Mouse (Mus musculus) heart, embryonic 16.5 days (tissue): ENCODE results near the gene Cfap157. TPM values are rescaled to one million over a fixed set of nuclear protein-coding genes. Genes with fewer than 3 reads are reported as not detected.

Experiments used
- ATAC-seq: fragments of 200-750 bp; cut with Nextera tagmentation; replicated peaks from 2 replicates; pipeline ENCODE4 v1.8.0; 2017; ENCODE audit warnings: moderate number of reproducible peaks; ENCODE audit not compliant: insufficient read depth, low FRiP score; ENCODE audit errors: extremely low read depth
- H3K27ac ChIP-seq: fragments of 300-500 bp; sonication (generic); 2 replicates; pipeline ENCODE4 v1.5.1; 2014; ENCODE audit warnings: mild to moderate bottlenecking, low read length, control low read depth, moderate library complexity
- H3K27me3 ChIP-seq: fragments of 300-500 bp; sonication (generic); 2 replicates; pipeline ENCODE4 v1.6.1; 2014; ENCODE audit warnings: low read length, mixed read lengths; ENCODE audit not compliant: control insufficient read depth, insufficient read depth
- H3K36me3 ChIP-seq: fragments of 300-500 bp; sonication (generic); 2 replicates; pipeline ENCODE4 v1.6.1; 2014; ENCODE audit not compliant: control insufficient read depth, insufficient read depth
- H3K4me1 ChIP-seq: fragments of 300-500 bp; sonication (generic); 2 replicates; pipeline ENCODE4 v1.6.1; 2014; ENCODE audit warnings: low read length, mixed read lengths; ENCODE audit not compliant: control insufficient read depth, insufficient read depth
- H3K4me2 ChIP-seq: fragments of 300-500 bp; sonication (generic); 2 replicates; pipeline ENCODE4 v1.6.1; 2014; ENCODE audit warnings: low read depth, mild to moderate bottlenecking, control low read depth, low read length
- H3K4me3 ChIP-seq: fragments of 300-500 bp; sonication (generic); 2 replicates; pipeline ENCODE4 v1.5.1; 2014; ENCODE audit warnings: mild to moderate bottlenecking, control low read depth, low read length
- H3K9ac ChIP-seq: fragments of 300-500 bp; sonication (generic); 2 replicates; pipeline ENCODE4 v1.6.1; 2014; ENCODE audit warnings: low read length, control low read depth
- H3K9me3 ChIP-seq: fragments of 300-500 bp; sonication (generic); replicated peaks from 2 replicates; pipeline ENCODE4 v1.6.1; 2016; ENCODE audit warnings: low read length; ENCODE audit not compliant: control insufficient read depth
- WGBS: fragments of 180-500 bp; shearing (Covaris S2); extraction: QIAGEN DNeasy Blood & Tissue Kit; methylation state at CpG from one replicate; pipeline ENCODE4 v1.1.7; 2014; 5-methylcytosine and 5-hydroxymethylcytosine counted together
- polyA plus RNA-seq: library from polyadenylated mRNA; unstranded; fragments of >200 nt; fragmentation: Nextera tagmentation; extraction: Ambion mirVana; gene quantifications from 2 replicates; pipeline ENCODE4 v1.2.1, GENCODE M21; 2015

Gene Cfap157
- polyA plus RNA-seq, 1 experiment from 2014 or later: 0.53 TPM

GRCm38 (mm10) chr2:32821041-32821802, 37.0 kb upstream of the Cfap157 start:
- Histone ChIP-seq H3K4me2 (no peak overlapping the region), H3K27ac (no peak overlapping the region), H3K4me3 (no peak overlapping the region), H3K9ac (no peak overlapping the region), H3K36me3 (0 out of 2 replicates have a peak, but pooled peaks cover 5% of the 10 kb centered on the region), H3K4me1 (no peaks in the 10 kb centered on the region), H3K27me3 (no peaks in the 10 kb centered on the region), H3K9me3 (no peaks in the 10 kb centered on the region)
- WGBS: 65% methylated on average over 11 of the region's 11 CpGs
- ATAC-seq: no peak

DNA sequence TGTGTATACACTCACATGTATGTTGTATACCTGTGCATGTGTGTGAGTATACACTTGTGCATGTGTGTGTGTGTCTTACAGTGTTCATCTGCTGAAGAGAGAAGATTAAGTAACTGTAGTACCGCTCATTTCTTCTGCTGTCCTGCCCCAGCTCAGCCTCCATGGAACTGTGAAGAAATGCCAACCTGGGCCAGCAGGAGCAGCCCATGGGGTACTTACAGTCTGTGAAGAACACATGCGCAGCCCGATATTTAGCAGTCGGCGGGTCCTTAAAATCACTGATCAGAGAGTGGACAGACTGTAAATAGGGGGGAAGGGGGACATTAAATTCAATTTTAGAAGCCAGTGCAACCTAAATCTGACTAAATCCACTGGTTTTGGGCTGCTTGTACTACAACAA, 34.0 kb upstream of the Cfap157 start:
- Histone ChIP-seq H3K36me3 (peaks cover 11% of the 10 kb centered on the region; the same call in 1 of the 2 replicates), H3K27ac (no peak overlapping the region)

GRCm38 (mm10) chr2:32817589-32817988, 33.4 kb upstream of the Cfap157 start:
- Histone ChIP-seq H3K36me3 (peaks cover 11% of the 10 kb centered on the region; the same call in 1 of the 2 replicates), H3K9ac (no peak overlapping the region), H3K4me1 (no peaks in the 10 kb centered on the region), H3K4me2 (no peak overlapping the region), H3K27me3 (no peaks in the 10 kb centered on the region), H3K9me3 (no peaks in the 10 kb centered on the region), H3K4me3 (no peak overlapping the region), H3K27ac (no peak overlapping the region)
- no peak for ATAC-seq
- 65% methylated on average over 7 of the region's 7 CpGs for WGBS

More for the DNA sequence above, 34.0 kb upstream of the Cfap157 start:
- H3K27me3 ChIP-seq: no peaks in the 10 kb centered on the region
- ATAC-seq: no peak
- no peak overlapping the region for H3K4me2 ChIP-seq
- no peaks in the 10 kb centered on the region for H3K9me3 ChIP-seq
- 91% methylated on average over 5 of the region's 5 CpGs for WGBS
- no peak overlapping the region for H3K4me3 ChIP-seq
- no peaks in the 10 kb centered on the region for H3K4me1 ChIP-seq
- no peak overlapping the region for H3K9ac ChIP-seq

DNA sequence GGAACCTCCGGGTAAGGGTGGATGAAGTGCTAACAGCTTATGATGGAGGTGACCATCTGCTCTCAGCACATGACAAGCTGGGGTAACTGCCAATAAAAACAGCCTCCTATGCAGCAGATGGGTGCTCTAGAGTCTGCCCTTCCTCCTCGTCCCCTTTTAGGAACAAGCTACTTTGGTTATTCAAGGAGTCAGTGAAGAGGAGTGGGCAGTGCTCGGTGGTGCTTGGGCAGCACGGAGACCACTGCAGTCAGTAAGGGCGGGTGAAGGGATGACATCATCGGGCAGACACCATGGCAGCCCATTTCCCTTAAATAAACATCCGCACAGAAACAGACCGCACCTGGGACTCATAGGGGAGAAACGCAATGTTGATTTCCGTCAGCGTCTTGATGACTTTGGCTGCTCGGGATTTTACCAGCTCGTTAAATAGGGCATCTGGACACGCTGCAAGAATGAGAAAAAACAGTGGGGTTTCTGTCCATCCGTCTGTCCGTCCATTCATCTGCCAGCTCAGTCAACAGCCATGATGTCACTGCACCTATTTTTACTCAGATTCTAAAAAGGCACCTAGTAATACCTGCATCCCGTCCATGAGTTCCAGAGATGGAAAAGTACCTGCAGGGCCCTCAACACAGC, 32.8 kb upstream of the Cfap157 start:
- Histone ChIP-seq H3K9me3 (no peaks in the 10 kb centered on the region), H3K4me2 (no peak overlapping the region), H3K27me3 (no peaks in the 10 kb centered on the region), H3K4me3 (no peak overlapping the region), H3K27ac (no peak overlapping the region), H3K36me3 (peaks cover 11% of the 10 kb centered on the region; the same call in 1 of the 2 replicates), H3K4me1 (no peaks in the 10 kb centered on the region), H3K9ac (no peak overlapping the region)
- no peak for ATAC-seq
- 58% methylated on average over 17 of the region's 17 CpGs for WGBS

GRCm38 (mm10) chr2:32816497-32816896, 32.3 kb upstream of the Cfap157 start:
- no peak overlapping the region for H3K4me2 ChIP-seq
- no peak overlapping the region for H3K27ac ChIP-seq
- no peaks in the 10 kb centered on the region for H3K27me3 ChIP-seq
- no peak overlapping the region for H3K4me3 ChIP-seq
- H3K9ac ChIP-seq: no peak overlapping the region
- no peak for ATAC-seq
- H3K36me3 ChIP-seq: peaks cover 11% of the 10 kb centered on the region; the same call in 1 of the 2 replicates
- H3K9me3 ChIP-seq: no peaks in the 10 kb centered on the region
- WGBS: 94% methylated on average over 2 of the region's 2 CpGs
- no peaks in the 10 kb centered on the region for H3K4me1 ChIP-seq

DNA sequence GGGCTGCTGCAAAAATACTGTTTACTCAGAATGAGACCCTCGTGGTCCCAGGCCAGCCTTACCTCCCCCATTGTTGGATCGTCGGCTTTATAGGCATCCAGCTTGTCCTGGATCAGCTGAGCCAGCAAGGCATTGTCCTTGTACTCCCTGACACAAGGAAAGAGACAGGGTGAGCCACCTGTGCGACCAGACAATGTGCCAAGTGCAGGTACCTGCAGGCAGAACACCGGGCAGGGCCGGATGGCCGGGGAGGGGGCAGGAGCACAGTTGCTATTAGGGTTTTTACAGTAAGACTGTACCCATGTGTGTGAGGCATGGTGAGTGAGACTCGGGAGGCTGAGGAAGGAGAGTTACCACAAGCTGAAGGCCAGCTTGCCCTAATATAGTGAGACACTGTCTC, 27.7 kb upstream of the Cfap157 start:
- no peak overlapping the region for H3K4me2 ChIP-seq
- no peaks in the 10 kb centered on the region for H3K9me3 ChIP-seq
- H3K27ac ChIP-seq: no peak overlapping the region
- H3K4me3 ChIP-seq: no peak overlapping the region
- no peaks in the 10 kb centered on the region for H3K4me1 ChIP-seq
- 81% methylated on average over 8 of the region's 8 CpGs for WGBS
- no peaks in the 10 kb centered on the region for H3K27me3 ChIP-seq
- no peak for ATAC-seq
- no peak overlapping the region for H3K9ac ChIP-seq
- peaks cover 15% of the 10 kb centered on the region for H3K36me3 ChIP-seq

DNA sequence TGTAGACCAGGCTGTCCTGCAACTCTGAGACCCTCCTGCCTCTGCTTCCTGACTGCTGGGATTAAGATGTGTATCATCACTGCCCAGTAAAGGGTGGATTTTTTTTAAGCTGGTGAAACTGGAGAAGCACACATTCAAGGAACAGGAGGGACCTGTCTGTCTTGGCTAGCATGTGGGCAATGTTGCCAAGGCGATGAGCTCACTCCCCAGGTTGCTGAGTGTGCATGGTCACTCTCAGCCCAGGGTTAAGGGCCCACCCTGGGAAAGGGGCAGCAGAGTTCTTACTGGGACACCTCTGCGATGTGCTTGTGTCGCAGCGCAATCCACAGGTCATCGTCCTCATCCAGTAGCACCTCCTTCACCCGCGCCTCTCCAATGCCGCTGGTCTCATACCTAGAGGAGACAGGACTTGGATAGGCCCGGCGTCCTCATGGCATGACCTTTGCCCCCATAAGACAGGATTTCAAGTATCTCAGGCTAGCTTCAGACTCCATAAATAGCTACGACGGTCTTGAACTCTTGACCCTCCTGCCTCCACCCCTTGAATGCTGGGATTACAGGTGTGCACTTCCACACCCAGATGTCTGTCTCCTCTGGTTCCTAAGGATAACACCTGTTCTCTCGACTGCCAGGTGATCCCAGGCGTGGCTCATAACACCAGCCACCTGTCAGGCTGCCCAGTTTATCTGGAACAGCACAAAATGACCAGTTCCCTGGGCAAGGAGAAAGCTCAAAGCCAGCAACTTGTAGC, 24.8 kb upstream of the Cfap157 start:
- Histone ChIP-seq H3K4me2 (no peak overlapping the region), H3K4me1 (no peaks in the 10 kb centered on the region), H3K9ac (no peak overlapping the region), H3K9me3 (no peaks in the 10 kb centered on the region), H3K27ac (no peak overlapping the region), H3K4me3 (no peak overlapping the region), H3K27me3 (no peaks in the 10 kb centered on the region), H3K36me3 (peaks cover 13% of the 10 kb centered on the region)
- WGBS: 87% methylated on average over 14 of the region's 14 CpGs
- ATAC-seq: no peak

DNA sequence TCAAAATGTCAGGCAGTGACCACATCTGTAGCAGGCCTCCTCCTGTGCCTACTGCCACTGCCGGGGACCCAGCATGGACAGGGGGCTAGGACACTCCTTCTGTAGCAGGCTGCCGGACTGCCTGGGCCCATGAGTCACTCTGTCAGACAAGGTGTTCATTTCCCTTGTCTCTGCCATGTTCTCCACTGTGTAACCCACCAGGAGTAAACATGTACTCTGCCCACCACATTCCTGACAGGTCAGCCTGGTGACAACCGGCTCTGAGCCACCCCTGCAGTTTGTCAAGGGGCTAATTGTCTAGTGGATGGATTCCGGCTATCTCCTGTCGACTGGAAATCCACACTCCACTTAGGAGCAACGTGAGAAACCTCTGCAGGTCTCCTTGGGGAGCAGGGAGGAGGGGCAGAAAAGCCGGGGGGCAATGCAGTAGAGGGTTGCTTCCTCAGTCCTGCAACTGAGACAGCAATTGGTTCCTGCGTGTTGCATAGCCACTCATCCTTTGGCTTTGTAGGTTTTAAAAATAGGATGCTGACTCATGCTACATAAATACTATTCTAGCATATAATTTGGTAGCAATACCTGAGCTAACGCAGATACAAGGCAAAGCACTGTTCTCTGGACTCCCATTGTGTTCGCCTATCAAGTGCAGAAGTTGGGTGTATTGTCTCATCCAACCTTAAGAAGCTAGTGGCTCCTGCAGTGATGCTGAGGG, 14.2 kb upstream of the Cfap157 start:
- H3K4me2 ChIP-seq: no peak overlapping the region
- no peak overlapping the region for H3K9ac ChIP-seq
- H3K4me3 ChIP-seq: no peak overlapping the region
- peaks cover 23% of the 10 kb centered on the region for H3K36me3 ChIP-seq
- 45% methylated on average over 10 of the region's 10 CpGs for WGBS
- H3K4me1 ChIP-seq: peaks cover 14% of the 10 kb centered on the region
- H3K27ac ChIP-seq: peak overlapping the region; percentile 38
- no peaks in the 10 kb centered on the region for H3K9me3 ChIP-seq
- ATAC-seq: peak; percentile 38; the same call in 1 of the 2 replicates
- H3K27me3 ChIP-seq: no peaks in the 10 kb centered on the region
